Mouse (Mus musculus) adrenal gland, postnatal 14 days (tissue): ENCODE results near the gene Lce1m. TPM values are rescaled to one million over a fixed set of nuclear protein-coding genes. Genes with fewer than 3 reads are reported as not detected.
"Not testable (repeated sequence)": the region's sequence is repeated elsewhere in the genome, so short reads cannot be mapped to it uniquely, and the experiment has no call there.

ENCODE experiments used
- DNase-seq: peaks from one replicate; pipeline ENCODE4 v3.0.0; 2021; ENCODE audit warnings: mixed read lengths
- long read RNA-seq, 2 experiments: library from polyadenylated mRNA; stranded (forward); transcript quantifications; one replicate each; pipeline ENCODE4 v2.0.0; 2021
- total RNA-seq: library from RNA; stranded (reverse); gene quantifications from 2 replicates; pipeline ENCODE4 v1.2.3, GENCODE M21; 2021

Gene Lce1m
- total RNA-seq: not detected in 2 replicates
- long read RNA-seq, experiment 1: 0 reads
- long read RNA-seq, experiment 2: 0 reads

- DNase-seq: no peak
These were observed at the start of gene Lce1m for GRCm38 (mm10) chr3:93018960-93019359. Lce1m (minus strand) TSS chr3:93019060.

- DNase-seq: not testable (repeated sequence)
These were observed 49.7 kb upstream of the Lce1m start, which contains the start of gene Gm4858 for GRCm38 (mm10) chr3:93068523-93068922. Gm4858 (plus strand) TSS chr3:93068823.

- DNase-seq: peak; percentile 41
These were observed 34.1 kb upstream of the Lce1m start for GRCm38 (mm10) chr3:93052826-93053474.

- DNase-seq: no peak
These were observed 31.3 kb upstream of the Lce1m start for GRCm38 (mm10) chr3:93050182-93050581.

- no peak for DNase-seq
These were observed 12.6 kb upstream of the Lce1m start for GRCm38 (mm10) chr3:93031450-93031849.

- no peak for DNase-seq
These were observed 6.6 kb upstream of the Lce1m start for GRCm38 (mm10) chr3:93025486-93025885.

- no peak for DNase-seq
These were observed 4.7 kb upstream of the Lce1m start for GRCm38 (mm10) chr3:93023411-93024184.

- no peak for DNase-seq
These were observed 2.3 kb upstream of the Lce1m start for GRCm38 (mm10) chr3:93021171-93021570.

GRCm38 (mm10) chr3:93015460-93016104 is 3.3 kb downstream of the Lce1m start, which contains the start of gene Crct1:
Crct1 (minus strand) TSS chr3:93015687.
- no peak for DNase-seq

GRCm38 (mm10) chr3:93014871-93015270 is 4.0 kb downstream of the Lce1m start:
- DNase-seq: no peak

- DNase-seq: peak; percentile 45
These were observed 4.5 kb downstream of the Lce1m start for GRCm38 (mm10) chr3:93014378-93014801.

- DNase-seq: no peak
These were observed 16.0 kb downstream of the Lce1m start for GRCm38 (mm10) chr3:93002843-93003242.

- DNase-seq: no peak
These were observed 18.2 kb downstream of the Lce1m start for GRCm38 (mm10) chr3:93000621-93001020.

GRCm38 (mm10) chr3:92998691-92999090 is 20.2 kb downstream of the Lce1m start:
- DNase-seq: peak; percentile 75

GRCm38 (mm10) chr3:92991926-92992325 is 26.9 kb downstream of the Lce1m start, which contains the start of gene Lce3f:
Lce3f (plus strand) TSS chr3:92992226.
- no peak for DNase-seq

GRCm38 (mm10) chr3:92978484-92978883 is 40.4 kb downstream of the Lce1m start:
- DNase-seq: no peak

Other genes with a start within 250 kb of the Lce1m start
- not detected in 2 replicates for gene Lce1i, start 240.2 kb downstream of the Lce1m start, total RNA-seq
- not detected in 2 replicates for gene Lce1j, start 228.5 kb downstream of the Lce1m start, total RNA-seq
- gene Lce1k, start 211.2 kb downstream of the Lce1m start, total RNA-seq: not detected in 2 replicates
- not detected in 2 replicates for gene Kprp, start 191.8 kb downstream of the Lce1m start, total RNA-seq
- gene Lce1l, start 167.8 kb downstream of the Lce1m start, total RNA-seq: not detected in 2 replicates
- gene 2310050C09Rik, start 148.8 kb downstream of the Lce1m start, total RNA-seq: not detected in 2 replicates
- gene Lce3a, start 92.8 kb downstream of the Lce1m start, total RNA-seq: not detected in 2 replicates
- gene Lce3b, start 86.1 kb downstream of the Lce1m start, total RNA-seq: not detected in 2 replicates
- gene Lce3c, start 74.6 kb downstream of the Lce1m start, total RNA-seq: not detected in 2 replicates
- gene Lce3d, start 61.7 kb downstream of the Lce1m start, total RNA-seq: not detected in 2 replicates
- gene Lce3e, start 52.0 kb downstream of the Lce1m start, total RNA-seq: not detected in 2 replicates
- not detected in 2 replicates for gene Lce3f, start 26.8 kb downstream of the Lce1m start, total RNA-seq
- not detected in 2 replicates for gene Crct1, start 3.4 kb downstream of the Lce1m start, total RNA-seq
- not detected in 2 replicates for gene Gm4858, start 49.8 kb upstream of the Lce1m start, total RNA-seq
- not detected in 2 replicates for gene Crnn, start 125.7 kb upstream of the Lce1m start, total RNA-seq
- gene Flg2, start 178.2 kb upstream of the Lce1m start, total RNA-seq: not detected in 2 replicates